Mouse (Mus musculus) ES-Bruce4 (cell line): ENCODE measurements around the gene Gnai1.

Experiments
- CTCF ChIP-seq: IDR thresholded peaks from one replicate; pipeline ENCODE4 v1.8.1; 2011; ENCODE audit warnings: low read depth, low read length
- EP300 ChIP-seq: IDR thresholded peaks from 2 replicates; pipeline ENCODE4 v1.6.1; 2011; ENCODE audit warnings: low read depth, low read length; ENCODE audit not compliant: insufficient read depth
- POLR2A ChIP-seq: IDR thresholded peaks from one replicate; pipeline ENCODE4 v1.8.1; 2011; ENCODE audit warnings: low read length; ENCODE audit not compliant: insufficient read depth

- no peak for TF ChIP-seq CTCF
- no peak for TF ChIP-seq POLR2A
- no peak for TF ChIP-seq EP300
These were observed 72.1 kb downstream of the Gnai1 start for GRCm38 (mm10) chr5:18288079-18288478.
